Mouse (Mus musculus): ENCODE measurements around the gene Klhdc10.

Klhdc10 gene

DNA sequence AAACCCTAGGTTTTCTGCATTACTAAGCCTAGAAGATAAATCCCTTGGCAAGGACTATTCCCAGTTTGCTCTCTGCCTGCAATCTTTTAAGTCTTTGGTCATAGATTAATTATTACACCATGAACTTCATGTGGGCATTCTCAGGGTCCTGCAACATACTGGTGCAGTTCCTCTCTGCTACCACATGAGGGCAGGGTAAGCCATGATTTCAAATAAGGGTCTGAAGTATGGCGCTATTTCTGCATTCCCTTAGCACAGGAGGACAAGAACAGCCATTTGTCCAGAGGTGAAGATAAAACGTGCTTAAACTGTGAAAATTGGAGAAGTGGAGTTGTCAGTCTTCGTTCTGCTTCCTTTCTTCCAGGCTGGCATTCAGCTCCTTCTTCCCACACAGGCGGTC is 1.8 kb downstream of the Klhdc10 start:
- DNase-seq: peak; percentile 77

DNA sequence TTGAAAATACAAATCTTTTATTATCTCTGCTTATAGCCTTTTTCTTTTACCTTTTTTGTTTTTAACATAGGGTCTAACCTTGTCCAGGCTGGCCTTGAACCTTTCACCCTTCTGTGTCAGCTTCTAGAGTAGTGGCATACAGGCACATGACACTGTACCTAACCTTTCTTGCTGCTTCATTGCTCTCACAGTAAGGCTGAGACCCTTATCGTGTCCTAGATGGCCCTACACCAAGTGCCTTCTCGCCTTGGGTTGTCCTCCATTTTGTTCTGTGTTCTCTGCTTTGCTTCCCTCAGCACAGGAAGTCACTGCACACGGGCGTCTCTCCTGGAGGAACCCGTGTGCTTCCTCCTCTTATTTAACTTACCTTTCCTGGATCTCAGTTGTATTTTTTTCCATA is 3.0 kb downstream of the Klhdc10 start:
- DNase-seq: no peak

DNA sequence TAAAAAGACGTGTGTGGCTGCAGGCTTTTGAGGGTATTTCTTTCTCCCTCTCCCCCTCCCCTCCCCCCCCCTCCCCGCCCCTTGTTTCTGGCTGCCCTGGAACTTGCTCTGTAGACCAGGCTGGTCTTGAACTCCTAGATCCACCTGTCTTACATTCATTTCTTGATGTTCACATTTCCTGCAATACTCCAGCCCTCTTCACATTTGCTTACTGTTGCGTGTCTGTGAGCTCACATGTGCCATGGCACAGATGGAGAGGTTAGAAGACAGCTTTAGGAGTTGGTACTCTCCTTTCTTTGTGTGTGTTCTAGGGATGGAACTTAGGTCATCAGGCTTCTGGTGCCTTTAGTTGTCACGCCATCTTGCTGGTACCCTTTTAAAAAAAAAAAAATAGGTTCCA is 6.6 kb downstream of the Klhdc10 start:
- no peak for DNase-seq

DNA sequence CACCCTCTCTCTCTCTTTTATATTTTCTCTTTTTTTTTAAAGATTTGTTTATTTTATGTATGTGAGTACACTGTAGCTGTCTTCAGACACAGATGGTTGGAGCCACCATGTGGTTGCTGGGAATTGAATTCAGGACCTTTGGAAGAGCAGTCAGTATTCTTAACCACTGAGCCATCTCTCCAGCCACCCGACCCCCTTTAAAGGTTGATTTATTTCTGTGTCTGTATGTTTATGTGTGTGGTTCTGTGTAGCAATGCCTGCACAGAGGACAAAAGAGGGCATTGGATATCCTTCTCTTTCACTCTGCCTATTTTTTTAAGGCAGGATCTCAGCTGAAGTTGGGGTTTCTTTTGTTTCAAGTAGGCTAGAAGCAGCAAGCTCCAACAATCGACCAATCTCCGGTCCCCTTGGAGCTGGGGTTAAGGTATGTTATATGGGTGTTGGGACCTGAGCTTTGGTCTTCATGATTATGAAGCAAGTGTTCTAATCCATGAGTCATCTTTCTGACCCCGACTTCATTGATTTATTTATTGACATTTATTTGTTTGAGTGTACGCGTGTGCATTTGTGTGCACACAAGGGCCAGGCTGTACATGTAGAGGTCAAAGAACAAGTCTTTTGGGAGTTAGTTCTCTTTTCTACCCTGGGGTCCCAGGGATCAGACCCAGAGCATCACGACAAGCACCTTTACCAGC is 7.9 kb downstream of the Klhdc10 start:
- no peak for DNase-seq

DNA sequence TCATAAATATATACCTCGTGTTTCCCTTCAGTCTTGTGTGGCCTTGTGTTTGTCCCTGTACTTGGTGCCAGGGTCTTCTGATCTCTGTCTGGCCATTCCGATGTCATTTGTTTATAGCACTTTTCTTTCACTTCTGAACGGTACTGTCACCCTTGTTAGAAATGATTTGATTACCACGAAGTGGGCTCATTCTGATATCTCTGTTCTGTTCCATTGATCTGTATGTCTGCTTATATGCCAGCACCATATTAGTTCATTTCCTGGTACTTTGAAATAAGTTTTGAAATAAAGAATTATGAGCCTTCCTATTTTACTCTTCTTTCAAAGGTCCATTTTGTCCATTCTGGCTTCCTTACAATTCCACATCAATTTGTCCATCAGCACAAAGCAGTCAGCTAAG is 9.6 kb downstream of the Klhdc10 start:
- no peak for DNase-seq

DNA sequence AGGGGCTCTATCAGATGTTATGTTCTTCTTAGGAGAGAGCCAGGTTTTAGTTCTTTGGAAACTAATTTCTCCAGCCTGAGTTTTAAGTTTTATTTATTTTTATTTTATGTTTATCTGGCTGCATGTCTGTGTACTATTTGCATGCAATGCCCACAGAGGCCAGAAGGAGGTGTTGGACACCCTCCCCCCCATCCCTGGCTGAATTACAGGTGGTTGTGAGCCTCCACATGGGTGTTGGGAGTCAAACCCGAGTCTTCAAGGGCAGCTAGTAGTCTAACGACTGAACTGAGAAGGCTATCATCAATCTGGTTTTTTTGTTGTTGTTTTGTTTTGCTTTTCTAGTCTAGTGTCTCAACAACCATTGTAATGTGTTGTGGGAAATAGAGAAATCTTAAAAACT is 14.5 kb downstream of the Klhdc10 start:
- DNase-seq: no peak

DNA sequence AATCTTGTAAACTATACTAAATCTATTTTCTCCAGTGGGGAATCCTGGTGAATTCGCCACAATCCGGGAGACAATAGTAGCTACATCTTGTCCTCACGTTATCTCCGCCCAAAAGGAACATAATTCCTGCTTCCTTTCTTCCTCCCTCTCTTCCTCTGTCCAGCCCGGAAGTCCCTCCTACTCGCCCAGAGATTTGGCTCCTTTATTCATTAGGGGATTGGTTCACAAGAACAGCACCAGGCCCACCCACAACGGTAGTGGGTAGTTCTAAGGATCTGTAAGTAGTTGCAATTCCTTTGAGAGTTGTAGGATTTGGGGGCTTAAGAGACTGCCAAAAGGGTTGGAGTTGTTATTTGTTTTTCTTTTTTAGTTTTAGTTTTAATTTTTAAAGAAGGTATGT is 15.1 kb downstream of the Klhdc10 start:
- no peak for DNase-seq

DNA sequence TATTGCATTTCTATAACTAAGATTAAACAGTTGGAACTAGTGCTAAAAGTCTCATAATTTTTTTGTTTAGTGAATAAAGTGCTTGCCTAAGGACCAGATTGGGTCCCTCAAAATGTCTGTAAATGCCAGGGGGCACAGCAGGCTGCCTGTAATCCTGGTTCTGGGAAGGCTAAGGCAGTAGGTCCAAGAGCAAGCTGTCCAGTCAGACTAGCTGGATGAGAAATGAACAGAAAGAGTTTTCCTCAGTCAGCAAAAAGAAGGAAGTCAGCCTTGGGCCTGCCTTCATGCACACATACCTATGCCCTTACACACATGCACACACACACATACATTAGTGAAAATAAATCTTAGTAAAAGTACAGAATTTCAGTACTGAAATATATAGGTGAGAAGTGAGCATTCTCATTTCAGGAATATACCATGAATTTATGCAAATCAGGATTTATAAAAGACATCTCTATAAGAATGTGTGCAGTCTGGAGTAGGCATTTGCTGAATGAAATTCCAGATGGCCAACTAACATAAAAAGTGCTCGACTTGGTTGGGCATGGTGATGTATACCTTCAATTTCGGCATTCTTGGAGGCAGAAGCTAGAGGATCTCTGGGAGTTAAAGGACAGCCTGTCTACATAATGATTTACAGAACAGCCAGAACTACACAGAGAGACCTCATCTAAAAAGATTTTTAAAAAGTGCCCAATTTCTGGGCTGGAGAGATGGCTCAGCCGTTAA is 31.0 kb downstream of the Klhdc10 start:
- DNase-seq: peak; percentile 35 to 45

DNA sequence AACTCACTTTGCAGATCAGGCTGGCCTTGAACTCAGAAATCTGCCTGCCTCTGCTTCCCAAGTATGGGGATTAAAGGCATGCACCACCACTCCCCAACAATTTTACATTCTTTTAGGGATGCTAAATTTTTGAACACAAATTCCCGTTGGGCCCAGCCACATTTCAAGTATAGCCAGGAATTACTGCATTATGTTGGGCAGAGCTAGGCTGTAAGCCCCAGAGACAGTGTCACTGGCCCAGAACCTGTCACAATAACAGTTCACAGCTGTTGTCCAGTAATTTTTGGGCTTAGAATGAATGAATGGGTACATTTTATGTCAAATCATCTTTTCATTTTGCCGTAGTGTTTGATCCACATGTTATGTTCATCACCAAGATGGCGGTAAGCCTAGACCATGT is 34.8 kb downstream of the Klhdc10 start:
- no peak for DNase-seq

DNA sequence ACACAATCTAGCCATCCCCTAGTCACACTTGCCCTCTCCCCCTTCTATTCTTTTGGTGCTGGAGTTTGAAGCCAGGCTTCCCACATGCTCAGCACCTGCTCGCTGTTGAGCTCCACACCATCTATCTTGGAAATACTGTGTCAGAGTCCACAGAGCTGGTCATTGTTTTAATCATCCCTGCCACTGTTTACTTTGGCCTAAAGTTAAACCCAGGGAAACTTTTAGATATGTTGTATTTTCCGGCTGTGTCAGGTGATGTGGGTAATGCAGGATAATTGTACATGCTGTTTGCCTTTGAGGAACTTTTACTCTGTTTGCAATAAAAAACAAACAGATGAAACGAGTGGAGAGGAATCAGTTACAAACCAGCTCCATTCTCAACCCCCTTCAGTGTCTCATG is 35.4 kb downstream of the Klhdc10 start:
- no peak for DNase-seq

DNA sequence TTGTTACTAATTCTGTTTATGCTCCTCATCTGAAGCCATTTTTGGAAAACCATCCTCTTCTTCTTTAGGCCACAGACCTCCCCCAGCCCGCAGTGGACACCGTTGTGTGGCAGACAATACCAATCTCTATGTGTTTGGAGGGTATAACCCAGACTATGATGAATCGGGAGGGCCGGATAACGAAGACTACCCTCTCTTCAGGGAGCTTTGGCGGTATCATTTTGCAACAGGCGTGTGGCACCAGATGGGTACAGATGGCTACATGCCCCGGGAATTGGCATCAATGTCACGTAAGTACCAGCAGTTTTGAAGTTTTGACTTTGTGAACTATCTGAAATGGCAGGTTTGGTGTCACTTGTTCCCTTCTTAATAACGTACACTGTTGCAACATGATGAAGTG is 37.9 kb downstream of the Klhdc10 start:
- no peak for DNase-seq

DNA sequence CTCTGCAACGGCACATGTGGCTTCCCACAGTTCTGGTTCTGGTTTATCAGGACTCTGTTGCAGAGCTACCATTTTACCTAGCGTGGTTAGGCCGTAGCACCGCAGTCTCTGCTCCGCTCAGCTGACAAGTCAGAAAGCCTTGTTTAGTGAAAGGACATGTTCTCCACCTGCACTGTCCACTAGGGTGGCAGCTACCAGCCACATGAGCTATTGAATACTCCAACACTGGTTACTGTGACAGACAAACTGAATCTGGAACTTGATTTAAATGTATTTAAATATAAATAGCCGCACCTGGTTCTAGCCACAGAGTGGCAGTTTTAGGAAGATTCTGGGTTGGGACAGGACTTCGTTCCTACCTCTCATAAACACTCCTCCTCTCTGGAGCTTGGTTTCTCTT is 55.3 kb downstream of the Klhdc10 start:
- no peak for DNase-seq

DNA sequence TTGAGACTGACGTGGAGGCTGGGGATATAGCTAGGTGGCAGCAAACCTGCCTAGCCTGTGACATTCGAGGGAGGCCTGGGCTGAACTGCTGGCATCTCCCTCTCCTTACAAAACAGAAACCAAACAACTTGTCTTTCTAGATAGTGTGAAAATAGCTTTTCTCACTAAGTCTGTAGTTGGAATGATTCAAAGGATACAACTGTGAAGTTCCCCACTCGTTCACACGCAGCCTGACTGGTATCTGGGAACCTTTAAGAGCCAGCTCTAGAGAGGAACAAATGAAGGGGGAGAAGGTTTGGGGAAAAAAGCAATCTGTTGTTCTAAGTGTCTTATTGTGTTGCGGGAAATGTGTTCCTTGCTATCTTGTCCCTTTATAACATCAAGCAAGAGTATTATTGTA is 57.0 kb downstream of the Klhdc10 start:
- DNase-seq: no peak

DNA sequence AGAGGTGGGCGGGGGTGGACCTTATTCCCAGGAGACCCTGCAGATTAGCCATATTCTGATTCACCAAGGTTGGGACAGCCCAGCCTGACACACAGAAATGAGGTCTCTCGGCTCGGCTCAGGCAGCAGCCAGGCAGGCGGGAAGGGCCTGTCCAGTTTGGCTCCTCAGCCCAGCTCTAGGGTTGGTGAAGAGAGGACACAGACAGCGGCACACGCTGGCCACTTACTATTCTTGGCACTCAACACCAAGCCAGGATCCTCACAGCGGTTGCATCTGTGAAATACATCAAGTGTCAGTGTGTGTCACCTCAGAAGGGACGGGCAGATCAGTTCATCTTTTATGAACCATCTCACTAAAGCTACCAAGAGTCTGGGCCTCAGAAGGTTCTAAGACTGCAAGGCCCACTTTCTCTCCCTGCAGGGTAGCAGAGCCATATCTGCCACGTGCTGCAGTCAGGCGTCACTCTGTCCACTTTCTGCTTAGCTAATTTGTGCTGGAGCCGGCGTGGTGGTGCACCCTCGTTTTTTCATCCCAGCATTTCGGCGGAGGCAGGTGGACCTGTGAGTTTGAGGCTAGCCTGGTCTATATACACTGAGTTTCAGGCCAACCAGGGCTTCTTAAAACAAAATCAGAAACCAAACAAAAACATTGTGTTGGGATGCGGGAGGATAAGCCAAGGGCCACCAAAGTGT is 57.5 kb downstream of the Klhdc10 start:
- peak in 1 of 2 experiments; percentile 47 for DNase-seq

DNA sequence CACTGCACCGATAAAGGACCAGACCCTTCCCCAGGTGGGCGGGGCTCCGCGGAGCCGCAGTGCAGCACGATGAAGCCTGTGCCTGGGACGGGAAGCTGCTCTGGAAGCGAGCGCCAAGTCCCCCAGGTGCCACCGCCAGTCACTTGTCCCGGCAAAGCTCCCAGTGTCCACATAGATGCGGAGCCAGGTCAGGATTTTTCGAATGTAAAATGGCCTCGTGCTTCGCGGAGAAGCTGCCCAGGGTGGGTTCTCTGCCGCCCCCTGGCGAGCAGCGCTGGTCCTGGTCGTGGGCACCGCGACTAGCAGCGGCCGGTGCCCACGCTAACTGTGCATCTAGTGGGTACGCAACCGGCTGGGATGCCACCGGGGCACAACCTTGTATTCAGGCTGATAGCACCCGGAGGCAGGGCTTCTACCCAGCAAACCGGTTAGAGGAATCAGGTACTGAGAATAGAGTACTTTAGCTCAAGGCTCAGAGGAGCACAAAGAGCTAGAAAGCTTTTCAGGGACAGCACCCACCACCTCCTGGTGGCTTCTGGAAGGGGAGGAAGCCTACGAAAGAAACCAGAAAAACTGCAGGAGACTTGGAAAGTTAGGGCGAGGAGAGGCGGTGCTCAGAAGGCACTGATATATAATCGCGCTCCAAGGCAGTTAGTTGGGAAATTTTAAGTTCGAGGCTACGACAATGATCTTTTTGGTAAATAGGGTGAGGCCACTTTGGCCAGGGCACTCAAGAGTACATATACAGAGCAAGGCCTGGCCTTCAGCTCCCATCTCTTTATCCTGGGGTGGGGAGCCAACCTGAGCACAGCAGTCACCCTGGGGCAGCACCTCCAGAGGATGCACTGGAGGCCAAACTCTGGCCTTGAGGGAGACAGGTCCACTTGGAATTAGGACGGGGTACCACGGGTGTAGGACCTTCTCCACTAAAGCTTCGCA is 58.4 kb downstream of the Klhdc10 start:
- peak; percentile 74 to 83 for DNase-seq

DNA sequence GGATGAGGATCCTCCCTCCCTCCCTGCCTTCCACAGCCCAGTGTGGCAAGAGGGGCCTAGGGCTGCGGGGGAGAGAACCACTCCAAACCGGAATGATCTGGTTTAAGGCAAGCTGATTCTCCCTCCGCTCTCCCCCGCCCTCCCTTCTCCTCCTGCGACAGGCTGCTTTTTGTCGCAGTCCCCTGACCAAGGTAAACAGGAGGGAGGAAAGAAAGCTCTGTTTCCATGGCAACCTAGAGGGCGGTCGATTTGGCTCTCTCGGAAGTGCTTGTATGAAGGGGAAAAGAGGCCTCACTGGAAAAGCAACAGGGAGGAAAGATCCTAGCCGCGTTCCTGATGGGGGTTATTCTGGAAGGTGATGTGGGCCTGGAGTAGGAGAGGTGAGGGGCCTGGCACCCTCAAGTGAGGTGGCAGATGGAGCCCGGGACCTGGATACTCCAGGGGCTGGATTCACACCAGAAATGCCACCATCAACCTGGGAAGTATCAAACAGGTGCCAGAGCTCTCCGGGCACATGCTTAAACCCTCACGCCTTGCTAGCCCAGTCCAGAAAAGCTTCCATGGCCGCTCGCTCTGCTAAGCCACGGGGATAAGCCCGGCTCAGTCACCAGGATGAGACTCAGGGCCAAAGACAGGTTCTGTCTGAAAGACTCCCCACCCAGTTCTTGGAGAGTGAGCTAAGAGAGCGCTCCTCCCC is 59.2 kb downstream of the Klhdc10 start:
- DNase-seq: peak; percentile 80 to 90

DNA sequence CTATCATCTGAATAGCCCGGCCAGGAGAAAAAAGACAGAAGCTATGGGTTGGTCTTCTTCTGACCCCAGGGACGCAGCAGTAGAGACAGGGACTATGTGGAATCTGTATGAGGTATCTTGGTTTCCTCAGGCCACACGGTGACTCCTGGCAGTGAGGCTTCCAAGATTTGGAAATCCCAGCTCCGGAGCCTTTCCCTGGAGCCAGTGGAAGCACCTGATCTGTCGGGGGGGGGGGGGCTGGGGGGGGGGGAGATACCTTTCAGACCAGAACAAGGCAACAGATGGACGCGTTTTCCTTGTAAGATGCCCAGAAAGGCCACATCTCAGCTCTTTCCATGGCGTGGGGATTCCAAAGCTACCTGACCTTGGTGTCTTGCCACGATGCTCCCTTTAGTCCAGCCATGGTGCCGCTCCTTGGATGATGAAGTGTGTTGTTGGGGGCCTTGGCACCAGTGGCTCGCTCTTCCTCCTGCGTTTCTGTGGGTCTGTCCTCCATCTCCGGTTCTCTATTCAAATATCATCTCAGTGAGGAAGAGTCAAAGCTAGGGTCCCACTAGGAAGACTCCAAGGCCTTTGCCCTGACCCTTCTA is 60.2 kb downstream of the Klhdc10 start:
- DNase-seq: peak in 1 of 2 experiments; percentile 41

DNA sequence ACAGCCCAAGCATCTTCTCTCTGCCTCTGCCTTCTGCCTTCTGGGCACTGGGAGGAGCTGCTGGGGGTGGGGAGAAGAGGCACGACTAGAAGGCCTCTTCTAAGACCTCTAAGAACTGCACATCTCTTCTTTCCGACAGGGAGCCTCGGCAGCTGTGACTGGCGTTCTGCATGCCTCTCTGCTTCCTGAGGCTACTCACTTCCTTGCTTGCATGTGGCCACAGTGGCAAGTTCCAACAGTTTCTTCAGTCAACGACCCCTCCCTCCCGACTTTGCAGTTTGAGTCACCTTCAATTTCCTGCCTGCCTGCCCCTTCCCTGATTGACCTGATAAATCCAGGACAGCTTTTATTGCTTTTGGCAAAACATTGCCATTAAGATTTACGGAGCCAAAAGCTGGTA is 61.2 kb downstream of the Klhdc10 start:
- DNase-seq: no peak

DNA sequence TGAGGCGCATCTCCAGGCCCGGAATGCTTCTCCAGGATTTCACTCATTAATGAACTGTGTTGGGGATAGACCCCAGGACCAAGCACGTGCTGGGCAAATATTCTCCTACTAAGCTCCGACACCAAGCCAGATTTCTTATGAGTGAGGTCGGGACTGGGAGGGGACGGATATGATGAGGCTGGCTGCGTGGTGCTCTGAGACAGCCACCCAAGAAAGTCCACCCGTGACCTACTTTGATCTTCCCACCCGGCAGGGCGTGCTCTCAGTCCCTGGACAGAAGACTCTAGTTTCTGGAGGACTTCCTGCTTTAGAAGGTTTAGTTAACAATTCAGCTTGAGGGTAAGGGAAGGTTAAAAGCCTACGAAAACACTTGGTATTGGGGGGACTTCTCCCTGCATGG is 63.9 kb downstream of the Klhdc10 start:
- DNase-seq: no peak

DNA sequence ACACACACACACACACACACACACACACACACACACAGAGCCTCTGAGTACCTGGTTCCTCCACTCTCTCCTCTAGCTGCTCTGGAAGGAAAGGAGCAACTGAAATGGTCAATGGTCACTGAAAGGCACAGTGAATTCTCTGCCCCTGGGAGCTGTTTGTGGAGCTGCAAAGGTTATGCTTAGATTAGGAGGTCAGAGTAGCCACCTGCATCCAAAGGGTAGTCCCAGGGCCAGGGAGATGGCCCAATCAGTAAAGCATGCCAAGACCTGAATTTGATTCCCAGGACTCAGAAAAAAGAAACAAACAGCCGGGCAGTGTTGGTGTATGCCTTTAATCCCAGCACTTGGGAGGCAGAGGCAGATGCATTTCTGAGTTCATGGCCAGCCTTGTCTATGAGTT is 66.4 kb downstream of the Klhdc10 start:
- no peak for DNase-seq

DNA sequence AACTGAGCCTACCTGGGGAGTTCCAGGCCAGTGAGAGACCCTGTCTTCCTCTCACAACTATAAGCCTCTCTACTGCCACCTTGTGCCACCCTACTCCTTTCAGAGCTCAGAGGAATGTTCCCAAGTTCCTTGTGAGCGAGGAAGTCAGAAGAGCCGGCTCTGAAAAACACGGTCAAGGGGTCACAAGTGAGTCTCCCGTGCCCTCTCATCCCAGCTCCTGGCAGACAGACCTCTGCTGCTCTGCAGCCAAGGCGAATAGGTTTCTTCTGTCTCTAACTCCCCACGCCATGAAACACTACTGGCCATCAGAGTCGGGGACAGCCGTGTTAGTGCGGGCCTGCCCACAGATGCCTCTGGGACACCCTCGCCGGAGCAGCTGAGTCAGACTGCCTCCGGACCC is 67.0 kb downstream of the Klhdc10 start:
- DNase-seq: peak; percentile 65 to 79

DNA sequence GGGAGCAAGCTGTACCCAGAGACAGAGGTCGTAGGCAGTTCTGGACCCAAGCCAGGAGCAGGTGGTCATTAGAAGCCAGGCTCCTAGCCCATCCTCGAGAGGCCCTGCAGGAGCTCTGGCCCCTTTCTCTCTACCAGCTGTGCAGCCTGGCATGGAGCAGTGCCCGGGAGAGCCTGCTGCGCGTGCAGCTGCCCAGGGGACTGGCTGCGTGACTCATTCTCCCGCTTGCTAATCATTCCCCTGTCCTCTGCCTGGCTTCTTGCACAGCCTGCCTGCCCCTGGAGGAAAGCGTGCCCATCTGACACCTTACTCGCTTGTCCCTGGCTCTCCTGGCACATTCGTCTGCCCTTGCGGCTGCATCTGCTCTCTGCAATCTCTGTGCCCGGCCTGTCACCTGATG is 67.7 kb downstream of the Klhdc10 start:
- DNase-seq: peak; percentile 85 to 88
